8 mouse cellular contexts compared by ENCODE assay signal in the genomic region with DNA sequence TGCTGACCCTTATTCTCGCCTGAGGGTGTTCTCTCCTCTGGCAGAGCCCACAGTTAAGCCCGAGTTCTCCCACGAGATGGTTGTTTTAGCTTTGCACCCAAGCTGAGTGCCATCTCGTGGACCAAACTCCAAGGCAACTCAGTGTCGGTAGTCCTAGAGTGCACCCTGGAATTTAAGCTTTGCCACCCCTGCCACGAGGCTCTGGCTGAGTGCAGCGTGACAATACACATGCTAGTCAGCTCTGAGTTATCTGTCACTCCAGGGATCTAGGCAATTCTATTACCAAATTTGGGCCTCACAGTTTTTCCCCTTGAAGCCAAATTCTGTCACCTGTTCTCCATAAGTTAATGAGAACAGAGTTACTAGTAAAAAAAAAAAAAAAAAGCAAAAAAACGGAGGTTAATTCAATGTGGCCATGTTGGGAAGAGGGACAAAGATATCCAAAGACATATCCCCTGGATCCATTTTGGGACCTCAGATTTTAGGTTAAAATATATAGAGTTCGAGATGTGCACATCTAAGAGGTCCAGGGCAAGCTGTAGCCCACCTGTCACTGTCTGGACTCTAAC. TPM values are rescaled to one million over a fixed set of nuclear protein-coding genes. Genes with fewer than 3 reads are reported as not detected.
DNase-seq lines count a peak whose midpoint lies in the region; ATAC-seq and TF ChIP-seq lines count a peak whose summit lies in the region.

No protein-coding gene starts in this region.

- peaks cover 10% of the 10 kb centered on the region for H3K4me1 ChIP-seq in heart, embryonic 10.5 days
- no peaks in the 10 kb centered on the region for H3K4me1 ChIP-seq in ES-Bruce4 (ENCODE audit: control insufficient read depth, insufficient read depth, low read length)
- peaks cover 19% of the 10 kb centered on the region for H3K4me1 ChIP-seq in forebrain, embryonic 15.5 days
- H3K4me1 ChIP-seq in liver, postnatal 0 days (ENCODE audit: insufficient read depth) = peaks cover 42% of the 10 kb centered on the region

- H3K27ac ChIP-seq in heart, embryonic 10.5 days = peak overlapping the region; percentile 96
- H3K27ac ChIP-seq in ES-Bruce4 (ENCODE audit: insufficient read depth, low read length) = no peak overlapping the region
- H3K27ac ChIP-seq in forebrain, embryonic 15.5 days (replicated peaks) = peak overlapping the region; percentile 74; the same call in 1 of the 2 replicates
- peak overlapping the region; percentile 96 for H3K27ac ChIP-seq in liver, postnatal 0 days (ENCODE audit: low read depth)

- no peaks in the 10 kb centered on the region for H3K9me3 ChIP-seq in heart, embryonic 10.5 days
- no peaks in the 10 kb centered on the region for H3K9me3 ChIP-seq in ES-Bruce4 (replicated peaks; ENCODE audit: control insufficient read depth, insufficient read depth, low read length, poor library complexity, severe bottlenecking)
- no peaks in the 10 kb centered on the region for H3K9me3 ChIP-seq in forebrain, embryonic 15.5 days
- H3K9me3 ChIP-seq in liver, postnatal 0 days (ENCODE audit: low read length) = no peaks in the 10 kb centered on the region

- peak; percentile 71 for ATAC-seq in forebrain, embryonic 15.5 days (replicated peaks)
- ATAC-seq in liver, postnatal 0 days = peak; percentile 65

- TF ChIP-seq POLR2A in ES-Bruce4 (IDR thresholded peaks at IDR 0.05; ENCODE audit: insufficient read depth, low read length) = no peak

- H3K4me2 ChIP-seq in forebrain, embryonic 15.5 days (replicated peaks) = peak overlapping the region; percentile 69
- peak overlapping the region; percentile 93 for H3K4me2 ChIP-seq in liver, postnatal 0 days (ENCODE audit: low read depth, low read length)

- WGBS in heart, embryonic 10.5 days = 8% methylated on average over 9 of the region's 9 CpGs
- WGBS in forebrain, embryonic 15.5 days = 8% methylated on average over 9 of the region's 9 CpGs
- 12% methylated on average over 9 of the region's 9 CpGs for WGBS in liver, postnatal 0 days (ENCODE audit: insufficient replicate concordance)

- no peak for TF ChIP-seq EP300 in ES-Bruce4 (IDR thresholded peaks at IDR 0.05; ENCODE audit: insufficient read depth, low read depth, low read length)
- no peak for TF ChIP-seq EP300 in liver, postnatal 0 days (IDR thresholded peaks at IDR 0.05; ENCODE audit: low read depth)

- DNase-seq in heart, embryonic 10.5 days (ENCODE audit: low spot score) = no peak
- DNase-seq in heart, postnatal 4 days = no peak
- no peak for DNase-seq in liver, postnatal 0 days
- DNase-seq in embryo, embryonic 10.5 days (ENCODE audit: low spot score) = no peak
- no peak for DNase-seq in adrenal gland, postnatal 14 days
- no peak for DNase-seq in kidney, adult 8-10 months

- peak overlapping the region; percentile 47 for H3K9ac ChIP-seq in ES-Bruce4 (ENCODE audit: low read depth, poor library complexity, severe bottlenecking)
- peak overlapping the region; percentile 84 for H3K9ac ChIP-seq in forebrain, embryonic 15.5 days (replicated peaks)
- H3K9ac ChIP-seq in liver, postnatal 0 days (replicated peaks) = peak overlapping the region; percentile 91

- H3K27me3 ChIP-seq in heart, embryonic 10.5 days (ENCODE audit: insufficient read depth, poor library complexity, severe bottlenecking) = no peaks in the 10 kb centered on the region
- no peaks in the 10 kb centered on the region for H3K27me3 ChIP-seq in ES-Bruce4 (ENCODE audit: control insufficient read depth, insufficient read depth, low read length, poor library complexity, severe bottlenecking)
- no peaks in the 10 kb centered on the region for H3K27me3 ChIP-seq in forebrain, embryonic 15.5 days
- no peaks in the 10 kb centered on the region for H3K27me3 ChIP-seq in liver, postnatal 0 days (ENCODE audit: insufficient read depth, low read length)

- H3K4me3 ChIP-seq in heart, embryonic 10.5 days = peak overlapping the region; percentile 96
- H3K4me3 ChIP-seq in ES-Bruce4 (ENCODE audit: low read depth, low read length) = peak overlapping the region; percentile 71
- H3K4me3 ChIP-seq in forebrain, embryonic 15.5 days = peak overlapping the region; percentile 86
- H3K4me3 ChIP-seq in liver, postnatal 0 days (ENCODE audit: low read depth, low read length) = peak overlapping the region; percentile 81

- no peak for TF ChIP-seq CTCF in ES-Bruce4 (IDR thresholded peaks at IDR 0.05; ENCODE audit: low read depth, low read length)
- peak; percentile 13; the same call in 1 of the 2 replicates for TF ChIP-seq CTCF in liver, postnatal 0 days (IDR thresholded peaks at IDR 0.05; ENCODE audit: low read depth)

- no peaks in the 10 kb centered on the region for H3K36me3 ChIP-seq in heart, embryonic 10.5 days
- no peaks in the 10 kb centered on the region for H3K36me3 ChIP-seq in ES-Bruce4 (ENCODE audit: control insufficient read depth, insufficient read depth, low read length, poor library complexity, severe bottlenecking)
- no peaks in the 10 kb centered on the region for H3K36me3 ChIP-seq in forebrain, embryonic 15.5 days
- no peaks in the 10 kb centered on the region for H3K36me3 ChIP-seq in liver, postnatal 0 days (replicated peaks; ENCODE audit: insufficient read depth, low read length)

RNA-seq across cellular contexts. Expression of a gene that starts 11.0 kb away (rescaled TPM):
- polyA plus RNA-seq in heart, embryonic 10.5 days (2016; fragmentation: Nextera tagmentation; extraction: Ambion mirVana) = 27.8 and 38.6 TPM in 2 replicates
- total RNA-seq in heart, postnatal 4 days (2021) = 10 to 100 TPM; 46.6 to 49.7 TPM
- polyA plus RNA-seq in ES-Bruce4 (2011; ENCODE audit: insufficient read depth, insufficient read length, low read depth, missing spikeins) = 28.6 and 40.7 TPM in 2 replicates
- polyA plus RNA-seq in forebrain, embryonic 15.5 days (2015; fragmentation: Nextera tagmentation; extraction: Ambion mirVana) = 24.6 and 26.3 TPM in 2 replicates
- polyA plus RNA-seq in liver, postnatal 0 days (2015; fragmentation: Nextera tagmentation; extraction: Ambion mirVana) = 47.5 and 49.5 TPM in 2 replicates
- 36.9 and 45.8 TPM in 2 replicates for total RNA-seq in adrenal gland, postnatal 14 days (2021)
